Mouse (Mus musculus) T-helper 17 cell (primary cell): ENCODE data around the gene Papln.

Experiments
- in situ Hi-C, 2 experiments: fragments of 300-600 bp; cut with MboI, MseI; formaldehyde crosslinking; loops; 1 replicate in 1 of 2; 2 replicates in 1 of 2; pipeline ENCODE4 v1.15.1; 2025; ENCODE audit warnings: high pct_unique_total_duplicates in 2 of 2

The Papln gene

GRCm38 (mm10) chr12:83798313-83798712, 34.9 kb downstream of the Papln start:
- in situ Hi-C loops, result loop anchor here in 1 of 2 experiments (25.0 kb wide), 1 partner anchor 686 kb away; no protein-coding TSS in a partner anchor

GRCm38 (mm10) chr12:83800943-83801342, 37.5 kb downstream of the Papln start:
- in situ Hi-C loops, result no loop called here

GRCm38 (mm10) chr12:83803641-83804040, 40.2 kb downstream of the Papln start:
- in situ Hi-C loops, result no loop called here

- in situ Hi-C loops, result no loop called here
These were observed 48.5 kb downstream of the Papln start for GRCm38 (mm10) chr12:83811901-83812300.

GRCm38 (mm10) chr12:83816616-83817015, 53.2 kb downstream of the Papln start:
- in situ Hi-C loops, result no loop called here

GRCm38 (mm10) chr12:83830424-83830823, 67.0 kb downstream of the Papln start:
- in situ Hi-C loops, result no loop called here

GRCm38 (mm10) chr12:83833979-83834378, 70.5 kb downstream of the Papln start:
- in situ Hi-C loops, result no loop called here

GRCm38 (mm10) chr12:83841409-83842190, 78.2 kb downstream of the Papln start:
- in situ Hi-C loops, result no loop called here
